Mouse (Mus musculus) natural killer cell, adult 2 months (primary cell): Measurements from ENCODE around the gene Kcnj6.

Source experiments
- DNase-seq, 2 experiments: peaks; one replicate each; pipeline ENCODE4 v3.0.0; 2022; ENCODE audit warnings: low spot score in 2 of 2

Gene Kcnj6

DNA sequence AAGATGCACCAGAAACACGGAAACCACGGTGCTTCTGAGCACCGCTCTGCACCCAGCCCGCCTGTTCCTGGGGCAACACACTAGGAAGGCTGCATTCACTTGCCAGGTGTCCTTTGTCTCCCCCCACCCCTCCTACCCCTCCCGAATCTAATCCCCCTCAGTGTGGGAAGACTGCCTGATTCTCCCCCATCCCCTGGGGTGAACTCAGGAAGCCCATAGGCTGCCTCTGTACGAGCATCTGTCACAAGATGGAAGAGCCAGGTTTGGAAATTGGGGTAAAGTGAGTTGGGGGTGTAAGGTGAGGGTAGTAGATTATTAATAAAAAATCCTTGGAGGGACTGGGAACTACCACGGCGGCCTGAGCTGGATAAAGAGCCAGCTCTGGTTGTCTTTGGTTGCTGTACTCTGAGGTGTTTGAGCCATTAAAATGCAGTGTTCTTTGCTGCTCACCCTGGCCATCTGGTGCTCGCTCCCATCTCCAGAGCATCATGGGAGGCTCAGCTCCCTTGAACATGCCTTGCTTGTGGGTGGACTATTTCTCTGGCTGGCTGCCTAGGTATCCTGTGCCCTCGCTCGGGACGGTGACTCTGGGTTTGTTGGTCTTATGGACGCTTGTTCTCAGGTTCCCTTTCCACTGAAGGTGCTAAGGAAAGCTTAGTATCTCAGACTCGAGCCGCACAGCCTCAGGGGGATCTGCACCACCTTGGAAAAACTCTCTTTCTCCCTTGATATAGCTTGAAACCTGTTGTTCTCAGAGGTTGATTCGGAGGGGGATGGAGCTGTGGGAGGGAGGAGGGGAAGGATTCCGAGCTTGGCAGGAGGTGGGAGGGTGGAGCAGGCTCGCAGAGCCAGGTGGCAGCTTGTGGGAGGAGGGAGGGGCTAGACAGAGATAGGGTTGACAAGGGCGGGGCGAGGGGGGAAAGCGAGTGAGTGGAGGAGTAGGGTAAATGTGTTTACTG is 65.9 kb downstream of the Kcnj6 start:
- DNase-seq, result no peak

DNA sequence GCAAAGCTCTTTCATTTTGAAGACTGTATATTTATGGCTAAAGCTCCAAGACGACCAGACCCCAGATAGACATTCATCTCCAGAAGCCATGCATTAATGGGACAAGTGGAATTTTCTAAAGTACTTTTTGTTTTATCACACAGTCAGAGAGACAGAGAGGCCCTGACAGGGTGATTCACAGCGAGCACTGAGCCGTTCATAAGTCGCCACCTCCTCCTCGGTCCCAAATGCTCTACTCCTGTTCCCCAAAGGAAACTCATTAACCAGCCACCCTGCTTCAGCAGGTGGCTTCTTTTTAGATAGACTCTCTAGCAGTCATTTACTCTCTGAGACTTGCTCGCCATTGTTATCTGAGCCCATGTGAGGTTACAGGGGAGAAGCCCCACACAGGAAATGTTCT is 72.1 kb downstream of the Kcnj6 start:
- no peak for DNase-seq

DNA sequence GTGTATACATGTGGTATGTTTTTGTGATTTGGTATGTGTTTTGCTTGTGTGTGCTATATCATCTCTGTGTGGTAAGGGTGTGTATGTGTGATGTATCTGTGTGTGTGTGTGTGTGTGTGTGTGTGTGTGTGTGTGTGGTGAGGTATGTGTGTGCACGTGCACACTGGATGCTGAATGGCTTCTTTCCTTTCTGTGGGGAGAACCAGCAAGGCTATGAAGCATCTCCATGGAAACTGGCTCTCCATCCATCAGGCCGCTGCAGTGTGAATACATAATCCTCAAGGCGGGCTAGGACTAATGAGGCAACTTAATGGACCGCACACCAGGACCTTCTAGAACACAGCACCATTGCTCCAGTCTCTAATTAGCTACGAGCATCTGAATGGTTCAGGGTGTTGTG is 78.3 kb downstream of the Kcnj6 start:
- no peak for DNase-seq

DNA sequence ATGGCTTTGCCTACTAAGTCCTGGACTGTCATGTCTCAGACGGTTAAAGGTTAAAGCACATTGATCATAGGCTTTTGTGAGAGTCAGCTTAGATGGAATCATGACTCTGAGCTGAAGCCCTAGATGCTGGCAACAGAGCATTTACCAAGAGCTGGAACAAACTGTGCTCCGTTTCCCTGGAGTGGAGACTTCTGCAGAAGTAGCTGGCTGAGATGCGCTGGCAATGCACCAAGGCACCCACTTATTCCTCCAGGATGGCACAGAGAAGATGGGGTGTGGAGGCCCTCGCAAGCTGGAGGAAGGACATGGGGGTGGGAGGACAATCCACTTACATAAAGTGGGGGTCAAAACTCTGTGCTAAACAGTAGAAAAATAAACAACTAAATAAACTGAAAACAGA is 91.5 kb downstream of the Kcnj6 start:
- no peak for DNase-seq

DNA sequence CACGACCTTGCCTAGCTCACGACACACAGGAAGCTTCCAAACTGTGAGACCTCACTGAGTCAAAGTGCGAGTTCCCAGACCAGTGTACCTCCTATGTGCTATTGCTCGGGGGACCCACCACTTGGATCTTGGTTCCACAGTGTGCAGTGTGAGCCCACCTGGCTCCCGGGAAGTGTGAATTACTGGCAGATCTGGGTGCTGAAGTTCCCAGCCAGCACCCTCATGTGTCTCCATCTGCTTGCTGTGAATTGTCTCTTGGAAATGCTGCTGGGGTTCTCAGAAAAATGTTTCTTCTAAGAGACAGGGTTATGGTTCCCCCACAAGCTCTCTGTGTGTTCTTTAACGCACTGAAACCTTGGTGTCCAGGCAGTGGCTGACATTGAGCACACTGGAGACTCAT is 98.7 kb downstream of the Kcnj6 start:
- no peak for DNase-seq

- no peak for DNase-seq
These were observed 105.3 kb downstream of the Kcnj6 start for GRCm38 (mm10) chr16:94892162-94892650.

- no peak for DNase-seq
These were observed 106.9 kb downstream of the Kcnj6 start for GRCm38 (mm10) chr16:94890581-94890980.

DNA sequence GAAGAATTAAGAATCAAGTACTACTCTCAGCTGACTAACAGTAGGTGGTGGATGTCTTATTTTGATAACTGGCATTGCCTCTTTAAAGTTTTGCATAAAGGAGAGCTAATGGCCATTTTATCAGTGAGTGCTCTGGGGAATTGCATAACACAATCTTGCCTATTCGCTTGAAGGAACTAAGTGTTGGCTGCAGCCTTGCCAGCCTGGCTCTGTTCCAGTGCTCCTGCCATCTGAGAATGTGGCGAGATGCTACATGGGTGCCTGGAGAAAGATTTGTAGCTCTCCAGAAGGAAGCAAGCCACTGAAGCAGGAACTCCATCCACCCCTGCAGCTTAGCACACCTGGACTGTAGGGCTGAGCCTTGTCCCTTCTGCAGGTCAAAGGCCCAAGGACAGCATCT is 107.4 kb downstream of the Kcnj6 start:
- DNase-seq, result no peak

DNA sequence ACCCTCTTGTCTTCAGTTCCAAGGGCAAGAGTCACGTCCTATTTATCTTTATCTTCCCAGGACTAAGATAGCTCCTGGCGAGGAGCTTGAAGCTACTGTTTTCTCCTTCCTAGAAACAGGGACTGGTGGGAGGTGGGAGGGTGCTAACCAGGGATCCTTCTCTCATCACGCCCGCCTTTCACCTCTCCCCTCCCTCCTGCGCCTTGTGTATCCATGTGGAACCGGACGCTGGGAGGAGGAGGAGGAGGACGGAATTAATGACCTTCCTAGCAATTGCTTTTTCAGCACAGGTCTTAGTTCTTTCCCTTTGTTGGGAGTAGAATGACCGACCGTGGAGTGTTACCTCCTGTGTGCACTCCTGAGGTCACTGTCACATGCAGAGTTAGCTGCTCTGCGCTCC is 108.9 kb downstream of the Kcnj6 start:
- no peak for DNase-seq

DNA sequence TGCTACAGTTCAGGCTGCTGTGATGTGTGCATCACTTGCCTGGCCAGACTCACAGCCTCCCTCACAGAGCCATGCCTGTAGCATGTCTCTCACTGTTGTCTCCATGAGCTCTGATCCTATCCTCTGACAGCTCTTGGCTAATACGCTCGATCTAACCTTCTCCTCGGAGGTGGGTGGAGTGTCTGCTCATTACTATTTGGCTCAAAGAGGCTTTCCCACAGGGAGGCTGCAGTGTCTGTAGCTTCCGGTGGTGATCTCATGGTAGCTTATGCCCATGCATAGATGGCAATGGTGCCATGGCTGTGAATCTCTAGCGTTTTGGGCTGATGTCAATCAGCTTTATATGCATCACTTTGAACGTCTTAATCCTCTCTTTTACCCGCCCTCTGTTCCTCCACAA is 111.1 kb downstream of the Kcnj6 start:
- no peak for DNase-seq

- no peak for DNase-seq
These were observed 112.4 kb downstream of the Kcnj6 start for GRCm38 (mm10) chr16:94885062-94885461.

GRCm38 (mm10) chr16:94883909-94884308 is 113.6 kb downstream of the Kcnj6 start:
- no peak for DNase-seq

DNA sequence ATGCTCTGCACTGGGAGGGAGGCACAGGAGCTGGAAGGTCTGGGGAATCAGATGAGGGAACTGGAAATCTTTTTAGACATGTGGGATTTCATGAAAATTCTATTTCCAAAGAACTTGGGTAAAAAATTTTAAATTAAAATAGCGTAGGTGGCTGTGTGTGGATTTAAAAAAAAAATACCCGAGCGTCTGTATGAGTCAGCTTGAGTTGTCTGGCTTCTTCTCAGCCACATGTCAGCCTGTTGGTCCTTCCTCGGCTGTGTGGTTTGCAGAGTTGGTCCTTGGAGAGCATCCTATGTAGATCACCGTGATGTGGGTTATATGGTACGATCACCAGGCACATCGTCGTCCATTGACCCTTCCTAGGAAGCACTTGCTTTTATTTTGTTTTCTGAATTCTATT is 114.3 kb downstream of the Kcnj6 start:
- no peak for DNase-seq

GRCm38 (mm10) chr16:94882111-94882510 is 115.4 kb downstream of the Kcnj6 start:
- DNase-seq, result no peak

DNA sequence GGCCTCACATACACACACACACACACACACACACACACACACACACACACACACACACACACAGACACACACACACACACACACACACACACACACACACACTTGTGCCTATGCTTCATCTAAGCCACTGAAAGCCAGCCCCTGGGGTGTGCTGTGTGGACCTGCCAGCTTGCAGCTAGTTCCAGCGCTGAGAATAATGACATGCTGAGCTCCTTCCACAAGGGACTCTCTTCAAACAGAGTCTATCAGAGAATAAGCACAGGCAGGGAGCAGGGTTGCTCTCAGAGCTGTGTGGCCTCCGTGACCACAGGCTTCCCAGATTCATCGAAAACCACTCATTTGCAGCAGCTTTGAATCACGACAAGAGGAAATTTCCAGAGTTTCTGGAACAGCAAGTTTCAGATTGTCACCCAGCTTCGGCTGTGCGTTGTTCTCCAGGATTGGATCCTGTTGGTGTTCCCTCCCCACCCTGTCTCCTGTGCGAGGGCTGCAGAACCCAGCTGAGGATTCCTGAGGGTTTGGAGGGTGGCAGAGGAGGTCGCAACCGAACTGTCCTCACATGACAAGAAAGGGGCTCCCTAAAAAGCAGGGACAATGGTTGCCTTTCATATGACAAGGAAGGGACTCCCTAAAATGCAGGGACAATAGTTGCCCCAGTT is 124.8 kb downstream of the Kcnj6 start:
- no peak for DNase-seq

DNA sequence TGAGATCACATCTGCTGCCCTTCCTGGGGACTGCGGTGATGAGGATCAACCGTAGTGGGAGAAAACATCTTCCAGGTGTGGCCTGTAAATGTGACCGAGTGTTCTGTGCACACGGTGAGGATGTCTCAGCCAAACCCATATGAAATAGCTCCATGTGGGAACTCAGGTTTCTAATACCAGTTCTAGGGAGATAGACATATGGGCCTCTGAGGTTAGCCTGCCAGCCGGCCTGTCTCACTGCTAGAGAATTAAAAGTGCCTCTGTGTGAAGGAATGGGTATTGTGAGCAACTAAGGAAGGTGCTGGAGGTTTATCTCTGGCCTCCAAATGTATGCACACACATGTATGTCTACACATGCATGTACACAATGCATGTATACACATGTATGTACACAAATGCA is 129.1 kb downstream of the Kcnj6 start:
- DNase-seq, result no peak

DNA sequence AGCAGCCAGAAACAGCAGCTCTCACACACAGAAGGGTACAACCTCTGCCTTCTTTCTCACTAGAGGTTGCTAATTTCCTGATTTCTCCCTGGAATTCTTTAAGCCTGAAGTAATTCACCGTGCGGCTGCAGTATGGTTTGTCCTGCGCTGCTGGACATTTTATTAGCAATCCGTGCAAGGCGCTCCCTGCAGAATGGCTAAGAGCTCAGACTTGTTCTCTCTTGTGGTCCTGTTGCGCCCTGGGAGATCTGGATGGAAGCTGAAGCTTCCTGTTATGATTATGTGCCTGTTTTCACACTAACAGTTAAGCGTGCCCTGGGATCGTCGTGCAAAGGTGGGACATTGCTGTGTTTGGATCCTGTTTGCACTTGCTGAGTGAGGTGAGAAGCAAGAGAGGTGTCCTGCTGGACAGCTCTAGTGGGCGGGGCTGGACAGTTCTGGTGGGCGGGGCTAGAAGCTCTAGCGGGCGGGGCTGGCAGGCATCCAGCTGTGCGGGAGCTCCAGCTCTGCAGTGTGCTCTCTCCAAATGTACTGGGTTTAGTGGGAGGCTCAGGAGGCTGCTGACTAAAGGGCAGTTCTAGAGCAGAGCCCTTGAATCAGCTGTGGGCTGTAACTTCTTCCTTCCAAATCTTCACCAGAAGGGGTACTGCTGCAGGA is 131.1 kb downstream of the Kcnj6 start:
- DNase-seq, result no peak

DNA sequence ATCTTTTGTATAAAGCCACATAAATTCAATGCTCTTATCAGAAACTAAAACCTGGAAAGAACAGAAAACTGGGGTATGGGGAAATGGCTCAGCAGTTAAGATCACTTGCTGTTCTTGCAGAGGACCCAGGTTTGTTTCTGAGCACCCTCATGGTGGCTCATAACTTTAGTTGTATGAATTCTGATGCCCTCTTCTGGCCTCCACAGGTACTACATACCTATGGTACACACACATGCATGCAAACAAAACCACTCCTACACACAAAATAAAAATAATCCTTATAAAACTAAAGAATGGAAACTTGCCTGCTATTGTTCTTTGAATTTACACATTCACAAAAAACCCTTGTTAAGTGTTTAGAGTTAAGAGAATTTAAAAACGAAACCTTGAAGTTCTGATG is 131.7 kb downstream of the Kcnj6 start:
- no peak for DNase-seq

- no peak for DNase-seq
These were observed 132.4 kb downstream of the Kcnj6 start for GRCm38 (mm10) chr16:94865101-94865500.

- no peak for DNase-seq
These were observed 134.0 kb downstream of the Kcnj6 start for GRCm38 (mm10) chr16:94863475-94863874.

- DNase-seq, result no peak
These were observed 141.5 kb downstream of the Kcnj6 start for GRCm38 (mm10) chr16:94855990-94856389.

DNA sequence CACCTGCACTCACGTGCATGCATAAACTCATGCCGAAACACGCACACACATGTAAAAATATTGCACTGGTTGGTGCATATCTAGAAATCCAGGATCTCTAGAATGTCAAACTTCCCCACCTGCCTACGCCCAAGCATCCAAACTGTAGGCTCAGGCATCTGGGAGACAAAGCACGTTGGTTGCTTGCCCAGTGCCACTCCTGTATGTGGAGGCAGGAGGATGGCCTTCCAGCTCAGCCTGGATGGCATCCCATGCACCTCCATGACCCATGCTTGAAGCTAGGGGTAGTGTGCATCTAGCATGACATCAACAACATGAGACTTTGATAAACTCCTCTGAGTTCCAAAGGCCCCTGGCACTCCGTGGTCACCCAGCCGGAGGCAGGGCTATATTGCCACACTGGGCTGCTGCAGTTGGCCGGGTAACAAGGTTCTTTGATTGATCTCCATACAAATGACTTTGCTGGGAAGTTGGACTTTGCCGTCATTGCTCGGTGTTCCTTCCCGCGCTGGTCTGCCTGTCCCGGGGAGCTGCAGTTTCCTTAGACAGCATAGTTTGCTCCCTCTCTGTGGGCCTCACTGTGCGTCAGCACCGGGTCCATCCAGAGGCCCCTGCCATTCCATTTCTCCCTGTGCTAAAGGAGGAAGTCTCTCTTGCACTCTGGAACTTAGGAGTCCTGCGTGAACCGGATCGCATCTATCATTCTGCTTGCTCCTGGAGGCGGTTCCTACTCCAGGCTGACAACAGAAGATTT is 144.9 kb downstream of the Kcnj6 start:
- no peak for DNase-seq
